Mouse (Mus musculus): ENCODE measurements around the gene 1700056E22Rik. TPM values are rescaled to one million over a fixed set of nuclear protein-coding genes. Genes with fewer than 3 reads are reported as not detected.

Gene 1700056E22Rik
- polyA plus RNA-seq, 1 experiment from 2014 or later, result 0.94 TPM

DNA sequence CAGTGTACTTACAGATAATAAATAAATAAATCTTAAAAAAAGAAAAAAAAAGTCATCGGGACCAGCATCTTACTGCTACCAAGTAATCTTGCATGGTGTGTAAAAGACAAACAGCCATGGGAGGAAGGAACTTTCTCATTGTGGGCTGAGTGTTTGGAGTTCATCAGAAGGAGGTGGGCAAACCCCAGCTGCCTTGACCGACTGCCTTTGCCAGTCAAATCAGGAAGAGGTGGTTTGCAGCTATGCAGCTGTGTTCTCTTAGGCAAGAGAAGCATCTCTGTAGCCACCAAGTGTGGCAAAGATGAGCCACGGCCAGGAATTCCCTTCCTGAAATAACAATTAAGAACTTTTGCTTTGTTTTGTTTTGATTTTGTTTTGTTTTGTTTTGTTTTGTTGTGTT is 20.0 kb downstream of the 1700056E22Rik start:
- 88% methylated on average over 3 of the region's 3 CpGs for WGBS
- H3K4me3 ChIP-seq (replicated peaks), result no peak overlapping the region
- H3K27me3 ChIP-seq, result no peaks in the 10 kb centered on the region
- no peak overlapping the region for H3K9ac ChIP-seq (replicated peaks)
- no peak for ATAC-seq
- H3K27ac ChIP-seq, result no peak overlapping the region
- H3K4me2 ChIP-seq (replicated peaks), result no peak overlapping the region
- peaks cover under 1% of the 10 kb centered on the region for H3K4me1 ChIP-seq (replicated peaks)
- H3K9me3 ChIP-seq, result no peaks in the 10 kb centered on the region
- H3K36me3 ChIP-seq, result no peaks in the 10 kb centered on the region

- Histone ChIP-seq H3K4me1 (replicated peaks) (no peaks in the 10 kb centered on the region), H3K4me2 (replicated peaks) (no peak within 1 kb of the TSS), H3K27ac (no peak within 1 kb of the TSS), H3K9me3 (no peaks in the 10 kb centered on the region), H3K9ac (replicated peaks) (no peak within 1 kb of the TSS), H3K27me3 (no peaks in the 10 kb centered on the region), H3K36me3 (no peaks in the 10 kb centered on the region), H3K4me3 (replicated peaks) (no peak within 1 kb of the TSS)
- no peak for ATAC-seq
- WGBS, result 94% methylated on average over 4 of the region's 4 CpGs
Observed at GRCm38 (mm10) chr1:184013106-184013505, 21.0 kb downstream of the 1700056E22Rik start, which contains the start of gene Dusp10. Gene Dusp10 (plus strand): TSS chr1:184013302.

- no peaks in the 10 kb centered on the region; the same call in 1 of the 2 replicates for H3K4me1 ChIP-seq (replicated peaks)
Observed at GRCm38 (mm10) chr1:184011311-184011710, 22.8 kb downstream of the 1700056E22Rik start.

GRCm38 (mm10) chr1:184006086-184006485 is 28.0 kb downstream of the 1700056E22Rik start:
- no peak for ATAC-seq
- no peaks in the 10 kb centered on the region for H3K27me3 ChIP-seq
- H3K4me1 ChIP-seq (replicated peaks), result no peaks in the 10 kb centered on the region; the same call in 1 of the 2 replicates
- H3K4me3 ChIP-seq (replicated peaks), result no peak overlapping the region
- H3K9ac ChIP-seq (replicated peaks), result no peak overlapping the region
- no peak overlapping the region for H3K4me2 ChIP-seq (replicated peaks)
- no peak overlapping the region for H3K27ac ChIP-seq
- H3K36me3 ChIP-seq, result no peaks in the 10 kb centered on the region
- no peaks in the 10 kb centered on the region for H3K9me3 ChIP-seq

More at GRCm38 (mm10) chr1:184011311-184011710, 22.8 kb downstream of the 1700056E22Rik start:
- no peak for ATAC-seq
- Histone ChIP-seq H3K4me3 (replicated peaks) (no peak overlapping the region), H3K4me2 (replicated peaks) (no peak overlapping the region), H3K27me3 (no peaks in the 10 kb centered on the region), H3K36me3 (no peaks in the 10 kb centered on the region), H3K9ac (replicated peaks) (no peak overlapping the region), H3K9me3 (no peaks in the 10 kb centered on the region), H3K27ac (no peak overlapping the region)
- 95% methylated on average over 6 of the region's 6 CpGs for WGBS

GRCm38 (mm10) chr1:184005315-184006058 is 28.6 kb downstream of the 1700056E22Rik start:
- Histone ChIP-seq H3K36me3 (no peaks in the 10 kb centered on the region), H3K4me2 (replicated peaks) (no peak overlapping the region), H3K27me3 (no peaks in the 10 kb centered on the region), H3K9ac (replicated peaks) (no peak overlapping the region), H3K27ac (no peak overlapping the region), H3K9me3 (no peaks in the 10 kb centered on the region), H3K4me3 (replicated peaks) (no peak overlapping the region), H3K4me1 (replicated peaks) (no peaks in the 10 kb centered on the region; the same call in 1 of the 2 replicates)
- WGBS, result 81% methylated on average over 6 of the region's 6 CpGs
- ATAC-seq, result no peak

- Histone ChIP-seq H3K9ac (replicated peaks) (no peak overlapping the region), H3K4me3 (replicated peaks) (no peak overlapping the region), H3K27me3 (no peaks in the 10 kb centered on the region), H3K9me3 (no peaks in the 10 kb centered on the region), H3K36me3 (no peaks in the 10 kb centered on the region), H3K4me1 (replicated peaks) (no peaks in the 10 kb centered on the region; the same call in 1 of the 2 replicates), H3K4me2 (replicated peaks) (no peak overlapping the region), H3K27ac (no peak overlapping the region)
- no peak for ATAC-seq
- 80% methylated on average over 2 of the region's 2 CpGs for WGBS
Observed at GRCm38 (mm10) chr1:184004311-184004710, 29.8 kb downstream of the 1700056E22Rik start.

GRCm38 (mm10) chr1:184002470-184002869 is 31.6 kb downstream of the 1700056E22Rik start:
- Histone ChIP-seq H3K27ac (no peak overlapping the region), H3K4me3 (replicated peaks) (no peak overlapping the region), H3K4me1 (replicated peaks) (no peaks in the 10 kb centered on the region; the same call in 1 of the 2 replicates), H3K9ac (replicated peaks) (no peak overlapping the region), H3K9me3 (no peaks in the 10 kb centered on the region), H3K36me3 (no peaks in the 10 kb centered on the region), H3K4me2 (replicated peaks) (no peak overlapping the region), H3K27me3 (no peaks in the 10 kb centered on the region)
- no peak for ATAC-seq
- 85% methylated on average over 2 of the region's 2 CpGs for WGBS

- Histone ChIP-seq H3K36me3 (no peaks in the 10 kb centered on the region), H3K9me3 (no peaks in the 10 kb centered on the region), H3K9ac (replicated peaks) (no peak overlapping the region), H3K27ac (no peak overlapping the region), H3K4me3 (replicated peaks) (no peak overlapping the region), H3K4me1 (replicated peaks) (no peaks in the 10 kb centered on the region), H3K4me2 (replicated peaks) (no peak overlapping the region), H3K27me3 (no peaks in the 10 kb centered on the region)
- whole genome bisulfite sequencing, result 74% methylated on average over 2 of the region's 2 CpGs
- no peak for ATAC-seq
Observed at GRCm38 (mm10) chr1:183997207-183997606, 36.9 kb downstream of the 1700056E22Rik start.

DNA sequence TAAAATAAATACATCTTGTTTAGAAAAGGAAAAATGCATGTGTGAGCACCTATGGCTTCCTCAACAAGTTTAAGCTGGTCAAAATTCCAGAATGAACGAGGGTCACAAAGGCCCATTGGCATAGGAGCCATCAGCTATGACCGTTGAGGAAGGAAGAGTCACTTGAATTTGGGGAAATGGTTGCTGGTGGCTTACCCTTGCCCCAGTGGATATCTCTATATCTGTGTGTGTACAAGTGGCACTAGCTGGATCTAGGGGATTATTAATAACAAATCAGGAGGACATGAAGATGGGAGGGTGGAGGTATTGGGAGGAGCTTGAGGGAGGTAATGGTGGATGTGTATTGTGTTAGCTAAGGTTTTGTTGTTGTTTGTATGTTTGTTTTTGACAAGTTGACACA is 42.2 kb downstream of the 1700056E22Rik start:
- Histone ChIP-seq H3K36me3 (no peaks in the 10 kb centered on the region), H3K4me1 (replicated peaks) (no peaks in the 10 kb centered on the region), H3K27ac (no peak overlapping the region), H3K4me3 (replicated peaks) (no peak overlapping the region), H3K9ac (replicated peaks) (no peak overlapping the region), H3K9me3 (no peaks in the 10 kb centered on the region), H3K4me2 (replicated peaks) (no peak overlapping the region), H3K27me3 (no peaks in the 10 kb centered on the region)
- WGBS, result 84% methylated on average over 2 of the region's 2 CpGs
- ATAC-seq, result no peak

GRCm38 (mm10) chr1:183987711-183988245 is 46.3 kb downstream of the 1700056E22Rik start:
- no peak overlapping the region for H3K4me3 ChIP-seq (replicated peaks)
- no peaks in the 10 kb centered on the region for H3K9me3 ChIP-seq
- no peak overlapping the region for H3K27ac ChIP-seq
- no peak overlapping the region for H3K9ac ChIP-seq (replicated peaks)
- no peaks in the 10 kb centered on the region for H3K4me1 ChIP-seq (replicated peaks)
- no peak for ATAC-seq
- no peaks in the 10 kb centered on the region for H3K36me3 ChIP-seq
- WGBS, result 96% methylated on average over 7 of the region's 7 CpGs
- H3K4me2 ChIP-seq (replicated peaks), result no peak overlapping the region
- no peaks in the 10 kb centered on the region for H3K27me3 ChIP-seq

All from midbrain, embryonic 13.5 days (tissue).